Mouse (Mus musculus) midbrain, postnatal 0 days (tissue): Measurements from ENCODE around the gene Pml. TPM values are rescaled to one million over a fixed set of nuclear protein-coding genes. Genes with fewer than 3 reads are reported as not detected.

ENCODE experiments used
- ATAC-seq: fragments of 200-750 bp; cut with Nextera tagmentation; 2 replicates; pipeline ENCODE4 v1.8.0; 2017; ENCODE audit warnings: moderate number of reproducible peaks, mild to moderate bottlenecking, moderate TSS enrichment, moderate library complexity; ENCODE audit not compliant: low FRiP score
- DNase-seq: peaks from one replicate; pipeline ENCODE4 v3.0.0-alpha.2; 2015; ENCODE audit warnings: low spot score
- H3K27ac ChIP-seq: fragments of 300-500 bp; sonication (generic); 2 replicates; pipeline ENCODE4 v1.5.1; 2014; ENCODE audit warnings: low read depth, mild to moderate bottlenecking, low read length, mixed read lengths
- H3K27me3 ChIP-seq: fragments of 300-500 bp; sonication (generic); 2 replicates; pipeline ENCODE4 v1.6.1; 2014; ENCODE audit warnings: low read length, control low read depth, mixed read lengths; ENCODE audit not compliant: insufficient read depth
- H3K36me3 ChIP-seq: fragments of 300-500 bp; sonication (generic); 2 replicates; pipeline ENCODE4 v1.6.1; 2014; ENCODE audit warnings: low read length, control low read depth, mixed read lengths; ENCODE audit not compliant: insufficient read depth
- H3K4me1 ChIP-seq: fragments of 300-500 bp; sonication (generic); 2 replicates; pipeline ENCODE4 v1.6.1; 2014; ENCODE audit warnings: mild to moderate bottlenecking, control low read depth, antibody characterized with exemption, low read length, mixed read lengths; ENCODE audit not compliant: insufficient read depth
- H3K4me2 ChIP-seq: fragments of 300-500 bp; sonication (generic); 2 replicates; pipeline ENCODE4 v1.6.1; 2014; ENCODE audit warnings: low read depth, mild to moderate bottlenecking, low read length, mixed read lengths; ENCODE audit not compliant: poor library complexity, severe bottlenecking
- H3K4me3 ChIP-seq: fragments of 300-500 bp; sonication (generic); 2 replicates; pipeline ENCODE4 v1.5.1; 2014; ENCODE audit warnings: low read depth, mild to moderate bottlenecking, low read length, moderate library complexity
- H3K9ac ChIP-seq: fragments of 300-500 bp; sonication (generic); replicated peaks from 2 replicates; pipeline ENCODE4 v1.6.1; 2014; ENCODE audit warnings: mild to moderate bottlenecking, low read length, moderate library complexity, mixed read lengths; ENCODE audit not compliant: poor library complexity, severe bottlenecking
- H3K9me3 ChIP-seq: fragments of 300-500 bp; sonication (generic); 2 replicates; pipeline ENCODE4 v1.6.1; 2016; ENCODE audit warnings: low read length, control low read depth
- CTCF ChIP-seq: IDR thresholded peaks from 2 replicates; pipeline ENCODE4 v1.5.1; 2016; ENCODE audit warnings: antibody characterized with exemption, mild to moderate bottlenecking
- WGBS: fragments of 180-500 bp; shearing (Covaris S2); extraction: QIAGEN DNeasy Blood & Tissue Kit; methylation state at CpG from one replicate; pipeline ENCODE4 v1.1.7; 2014; 5-methylcytosine and 5-hydroxymethylcytosine counted together
- polyA plus RNA-seq: library from polyadenylated mRNA; unstranded; fragments of >200 nt; fragmentation: Nextera tagmentation; extraction: Ambion mirVana; gene quantifications from 2 replicates; pipeline ENCODE4 v1.2.1, GENCODE M21; 2015
- total RNA-seq: library from RNA; depleted of rRNA; stranded (reverse); fragments of >200 nt; gene quantifications from 2 replicates; pipeline ENCODE4 v1.2.3, GENCODE M21; 2014

Pml gene
- total and polyA plus RNA-seq, 2 experiments from 2014 or later, result 3.2 to 9.0 TPM

DNA sequence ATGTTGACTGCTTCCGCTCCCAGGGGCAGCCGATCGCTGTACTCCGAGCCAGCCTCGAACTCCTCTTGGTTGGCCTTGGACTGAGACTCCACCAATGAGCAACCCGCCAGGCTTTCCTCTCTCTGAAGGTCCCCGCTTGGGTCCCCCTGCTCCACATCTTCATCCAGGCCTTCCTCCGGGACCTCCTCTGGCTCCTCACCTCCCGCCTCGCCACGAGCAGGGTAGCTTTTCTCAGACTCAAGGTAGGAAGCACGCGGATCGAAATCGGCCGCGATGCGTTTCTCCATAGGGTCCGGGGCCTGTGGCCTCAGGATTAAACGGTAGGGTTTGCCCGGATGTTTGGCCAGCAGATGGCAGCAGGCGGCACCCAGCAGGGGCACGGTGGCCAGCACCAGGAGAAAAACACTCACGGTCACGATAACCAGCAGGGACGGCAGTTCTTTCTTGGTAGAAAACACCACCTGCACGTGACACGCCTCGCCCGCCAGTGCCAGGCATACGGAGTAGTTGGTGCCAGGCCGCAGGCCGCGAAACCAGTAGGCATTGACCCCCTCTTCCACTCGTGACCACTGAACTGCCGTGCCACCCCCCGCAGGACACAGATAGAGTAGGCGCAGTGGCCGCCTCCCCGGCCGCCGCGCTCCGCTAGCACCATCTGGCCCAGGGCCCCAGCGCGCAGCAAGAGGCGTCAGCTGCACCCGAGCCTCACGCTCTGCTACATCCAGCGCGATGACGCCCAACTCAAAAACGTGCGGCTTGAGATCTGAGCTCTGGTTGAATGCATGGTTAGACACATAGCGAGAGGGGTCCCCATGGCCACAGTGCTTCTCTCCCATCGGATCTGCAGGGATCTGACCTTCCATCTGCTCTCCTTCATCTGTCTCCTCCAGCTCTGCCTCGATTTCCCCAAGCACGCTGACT lies 51.5 kb downstream of the Pml start:
- peak overlapping the region; percentile 66 for H3K4me2 ChIP-seq
- DNase-seq, result peak; percentile 54
- 1% methylated on average over 58 of the region's 58 CpGs for WGBS
- H3K36me3 ChIP-seq, result no peaks in the 10 kb centered on the region
- H3K27ac ChIP-seq, result peak overlapping the region; percentile 47; the same call in 1 of the 2 replicates
- H3K9ac ChIP-seq, result peak overlapping the region; percentile 63
- H3K4me1 ChIP-seq, result peaks cover 6% of the 10 kb centered on the region
- H3K4me3 ChIP-seq, result peak overlapping the region; percentile 35
- peaks cover 60% of the 10 kb centered on the region for H3K27me3 ChIP-seq
- ATAC-seq, result no peak
- peak; percentile 75 for TF ChIP-seq CTCF
- H3K9me3 ChIP-seq, result no peaks in the 10 kb centered on the region

DNA sequence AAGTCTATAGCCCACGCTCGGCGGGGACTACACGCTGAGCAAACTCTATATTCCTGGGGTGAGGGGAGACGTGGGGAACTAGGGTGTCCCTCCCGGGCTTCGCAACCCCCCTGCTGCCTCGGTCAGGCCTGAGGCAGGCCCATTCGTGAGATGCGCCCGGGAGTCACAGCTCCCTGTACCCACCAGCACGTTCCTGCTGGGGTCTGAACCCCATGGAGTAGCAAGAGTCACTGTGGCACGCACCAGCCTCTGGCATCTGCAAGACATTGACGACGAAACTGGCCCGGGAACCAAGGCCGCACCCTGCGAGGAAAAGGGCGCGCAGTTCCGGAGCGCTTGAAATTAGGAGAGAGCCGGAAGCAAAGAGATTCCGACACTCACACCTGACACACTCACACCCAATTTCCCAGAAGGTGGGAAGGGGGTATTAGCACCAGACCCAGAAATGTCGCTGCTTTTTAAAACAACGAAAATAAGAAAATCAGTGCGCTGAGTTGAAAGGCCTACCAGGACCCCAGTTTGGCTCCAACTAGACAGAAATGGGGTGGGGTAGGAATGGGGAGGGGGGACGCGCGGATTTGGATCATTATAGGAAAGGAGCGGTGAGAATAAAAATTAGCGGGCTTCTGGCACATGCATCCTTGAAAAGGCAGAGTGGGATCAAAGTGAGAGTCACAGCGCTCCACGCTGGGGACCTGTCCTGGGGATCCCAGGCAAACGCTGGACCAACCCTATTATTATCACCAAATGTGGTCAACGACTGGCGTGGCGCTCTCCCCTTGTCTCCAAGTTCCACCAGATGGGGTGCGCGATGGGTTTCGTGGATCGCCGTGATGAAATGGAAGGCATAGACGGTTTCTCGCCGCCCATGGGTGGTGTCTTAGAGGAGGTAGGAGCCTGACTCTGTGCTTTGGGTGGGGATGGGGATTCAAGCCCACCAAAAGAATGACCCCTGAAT lies 52.7 kb downstream of the Pml start:
- peak overlapping the region; percentile 35 for H3K4me3 ChIP-seq
- WGBS, result 5% methylated on average over 46 of the region's 46 CpGs
- no peak for DNase-seq

DNA sequence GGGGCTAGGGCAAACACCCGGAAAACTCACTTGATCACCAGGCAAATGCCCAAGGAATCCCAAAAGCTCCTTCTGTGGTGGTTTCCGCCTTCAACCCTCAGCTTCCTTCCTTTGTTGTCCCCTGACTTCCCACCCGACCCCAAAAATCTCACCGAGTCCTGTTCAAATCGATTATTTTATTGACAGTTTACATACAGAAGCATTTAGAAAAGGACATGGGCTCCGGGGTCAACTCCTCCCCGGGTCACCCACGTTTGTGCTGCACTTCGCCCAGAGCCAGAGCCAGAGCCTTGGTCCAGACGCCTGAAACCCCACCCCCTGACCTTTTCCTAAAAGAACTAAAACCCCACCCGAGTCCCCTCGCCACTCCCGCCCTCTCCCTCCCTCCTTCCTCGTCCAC lies 53.4 kb downstream of the Pml start:
- no peaks in the 10 kb centered on the region for H3K36me3 ChIP-seq
- peaks cover 46% of the 10 kb centered on the region for H3K27me3 ChIP-seq
- H3K4me1 ChIP-seq, result peaks cover 5% of the 10 kb centered on the region
- H3K4me2 ChIP-seq, result peak overlapping the region; percentile 66
- H3K9me3 ChIP-seq, result no peaks in the 10 kb centered on the region
- 5% methylated on average over 13 of the region's 14 CpGs for WGBS
- H3K9ac ChIP-seq, result 0 out of 2 replicates have a peak overlapping the region, but pooled peaks have one; percentile 39
- H3K4me3 ChIP-seq, result peak overlapping the region; percentile 35
- no peak for ATAC-seq
- no peak for TF ChIP-seq CTCF
- no peak overlapping the region for H3K27ac ChIP-seq
- DNase-seq, result no peak

More for the DNA sequence above, 52.7 kb downstream of the Pml start:
- peak overlapping the region; percentile 63; the same call in 1 of the 2 replicates for H3K9ac ChIP-seq
- peak overlapping the region; percentile 66 for H3K4me2 ChIP-seq
- peaks cover 6% of the 10 kb centered on the region for H3K4me1 ChIP-seq
- ATAC-seq, result no peak
- no peak for TF ChIP-seq CTCF
- no peak overlapping the region for H3K27ac ChIP-seq
- no peaks in the 10 kb centered on the region for H3K36me3 ChIP-seq
- H3K9me3 ChIP-seq, result no peaks in the 10 kb centered on the region
- peaks cover 50% of the 10 kb centered on the region for H3K27me3 ChIP-seq

DNA sequence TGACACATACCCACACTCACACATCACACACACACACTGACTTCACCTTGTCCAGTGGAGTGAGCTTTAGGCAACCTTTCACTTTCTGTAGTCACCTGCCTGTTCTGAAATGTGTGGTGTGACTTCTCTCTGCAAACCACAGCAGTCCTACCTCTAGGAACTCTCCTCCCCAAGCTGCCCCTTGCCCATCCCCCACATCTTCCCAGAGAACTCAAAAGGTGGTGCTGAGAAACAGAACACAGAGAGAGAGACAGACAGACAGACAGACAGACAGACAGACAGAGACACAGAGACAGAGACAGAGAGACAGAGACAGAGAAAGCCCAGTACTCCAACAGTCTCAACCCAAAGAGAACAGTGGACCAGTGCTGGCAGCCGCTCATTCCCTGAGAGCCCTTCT lies 53.9 kb downstream of the Pml start:
- Histone ChIP-seq H3K4me3 (peak overlapping the region; percentile 35; the same call in 1 of the 2 replicates), H3K9ac (no peak overlapping the region), H3K36me3 (no peaks in the 10 kb centered on the region), H3K27ac (no peak overlapping the region), H3K27me3 (peaks cover 41% of the 10 kb centered on the region), H3K4me2 (peak overlapping the region; percentile 66), H3K9me3 (no peaks in the 10 kb centered on the region), H3K4me1 (peaks cover 4% of the 10 kb centered on the region)
- ATAC-seq, result no peak
- WGBS, result 19% methylated on average over 1 of the region's 1 CpGs
- no peak for DNase-seq
- no peak for TF ChIP-seq CTCF

DNA sequence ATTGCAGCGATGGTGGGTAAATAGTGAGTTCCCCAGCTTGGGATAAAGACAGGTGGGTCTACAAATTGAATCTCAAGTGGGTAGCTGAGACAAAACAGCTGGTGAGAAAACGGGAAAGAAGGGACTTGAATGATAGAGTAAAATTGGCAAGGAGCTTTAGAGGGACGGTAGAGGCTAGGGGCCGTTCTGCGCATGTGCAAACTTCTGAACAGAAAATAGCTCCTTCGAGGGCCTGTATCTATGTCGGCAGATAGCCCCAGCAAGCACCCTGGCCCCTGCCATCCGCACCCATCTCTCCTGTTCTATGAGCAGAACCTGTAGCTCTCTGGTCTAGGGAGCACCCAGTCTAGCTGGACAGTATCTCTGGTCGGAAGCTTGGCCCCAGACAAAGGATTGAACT lies 55.4 kb downstream of the Pml start:
- no peak for DNase-seq
- WGBS, result 62% methylated on average over 9 of the region's 9 CpGs
- Histone ChIP-seq H3K4me1 (peaks cover 4% of the 10 kb centered on the region), H3K36me3 (no peaks in the 10 kb centered on the region), H3K27ac (no peak overlapping the region), H3K27me3 (peaks cover 27% of the 10 kb centered on the region), H3K9ac (no peak overlapping the region), H3K4me3 (no peak overlapping the region), H3K4me2 (no peak overlapping the region), H3K9me3 (no peaks in the 10 kb centered on the region)
- ATAC-seq, result no peak
- no peak for TF ChIP-seq CTCF
